Mouse (Mus musculus) erythroblast, embryonic 14.5 days (primary cell): Measurements from ENCODE around the gene Atg14.

Experiments used
- GATA1 ChIP-seq: IDR thresholded peaks from 2 replicates; pipeline ENCODE4 v1.6.1; 2012; ENCODE audit warnings: low read length, inconsistent platforms, mixed read lengths
- TAL1 ChIP-seq: IDR thresholded peaks from 3 replicates; pipeline ENCODE4 v1.6.1; 2012; ENCODE audit warnings: low read length, inconsistent platforms, mixed read lengths

- no peak for TF ChIP-seq GATA1
- no peak for TF ChIP-seq TAL1
Measured at GRCm38 (mm10) chr14:47518619-47519018, 51.8 kb downstream of the Atg14 start.
